Mouse (Mus musculus): Measurements from ENCODE around the gene Gnat2. TPM values are rescaled to one million over a fixed set of nuclear protein-coding genes. Genes with fewer than 3 reads are reported as not detected.

Gnat2 gene
- polyA plus RNA-seq, 1 experiment from 2014 or later, result 1.9 TPM

DNA sequence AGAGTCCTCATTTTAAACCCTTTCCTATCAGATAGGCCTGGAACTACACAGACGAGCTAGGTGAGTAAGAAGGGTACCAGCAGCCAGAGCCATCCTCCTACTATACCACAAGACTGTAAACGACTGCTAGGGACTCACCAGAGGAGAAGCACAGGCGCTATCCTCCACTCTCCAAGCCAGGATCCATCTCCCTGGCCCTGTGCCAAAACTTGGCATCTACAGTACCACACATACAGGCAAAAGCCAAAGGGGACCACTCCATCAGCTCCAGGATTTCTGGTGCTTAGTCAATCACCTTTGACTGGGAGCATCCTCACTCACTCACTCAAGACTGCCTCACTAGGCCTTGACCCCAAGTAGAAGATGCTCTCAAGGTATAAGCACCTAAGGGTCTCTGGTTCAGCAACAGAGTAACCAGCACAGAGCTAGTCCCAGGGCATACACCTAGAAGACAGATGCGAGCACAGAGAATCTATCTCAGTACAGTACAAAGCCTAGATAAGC, 8.6 kb upstream of the Gnat2 start:
- Histone ChIP-seq H3K4me1 (ENCODE audit: insufficient read depth, low read length) (peaks cover 40% of the 10 kb centered on the region), H3K27me3 (ENCODE audit: insufficient read depth, low read length) (no peaks in the 10 kb centered on the region), H3K4me2 (replicated peaks; ENCODE audit: low read depth, low read length) (peak overlapping the region; percentile 98), H3K27ac (ENCODE audit: low read length) (no peak overlapping the region), H3K36me3 (ENCODE audit: insufficient read depth, low read length) (peaks cover 16% of the 10 kb centered on the region), H3K9ac (replicated peaks; ENCODE audit: low read length) (peak overlapping the region; percentile 83; the same call in 1 of the 2 replicates), H3K4me3 (ENCODE audit: low read length) (peak overlapping the region; percentile 75; the same call in 1 of the 2 replicates), H3K9me3 (ENCODE audit: low read length) (no peaks in the 10 kb centered on the region)
- 85% methylated on average over 4 of the region's 4 CpGs for WGBS
- ATAC-seq (ENCODE audit: low FRiP score, low TSS enrichment), result no peak

DNA sequence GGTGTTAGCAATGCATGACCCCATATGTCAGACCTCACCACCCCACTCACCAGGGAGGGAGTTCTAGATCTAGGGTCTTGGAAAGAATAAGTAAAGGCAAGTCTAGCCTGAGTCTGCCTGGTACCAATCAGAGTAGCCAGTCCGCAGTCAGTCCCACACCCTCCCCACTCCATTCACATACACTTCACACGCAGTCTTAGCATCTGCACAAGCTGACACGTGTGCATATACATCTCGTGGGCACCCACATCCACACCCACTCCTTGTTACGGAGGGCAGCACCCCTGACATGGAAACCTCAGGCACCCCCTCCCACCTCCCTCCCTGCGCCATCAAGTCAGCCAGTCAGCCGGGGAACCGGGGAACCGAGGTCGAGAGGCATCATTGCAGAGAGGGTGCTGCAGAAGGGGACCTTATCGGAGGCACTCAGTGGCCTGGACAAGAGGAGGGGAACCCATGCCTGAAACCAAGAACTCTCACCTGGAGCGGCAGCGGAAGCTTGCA, 7.8 kb upstream of the Gnat2 start:
- peaks cover 44% of the 10 kb centered on the region for H3K4me1 ChIP-seq (ENCODE audit: insufficient read depth, low read length)

DNA sequence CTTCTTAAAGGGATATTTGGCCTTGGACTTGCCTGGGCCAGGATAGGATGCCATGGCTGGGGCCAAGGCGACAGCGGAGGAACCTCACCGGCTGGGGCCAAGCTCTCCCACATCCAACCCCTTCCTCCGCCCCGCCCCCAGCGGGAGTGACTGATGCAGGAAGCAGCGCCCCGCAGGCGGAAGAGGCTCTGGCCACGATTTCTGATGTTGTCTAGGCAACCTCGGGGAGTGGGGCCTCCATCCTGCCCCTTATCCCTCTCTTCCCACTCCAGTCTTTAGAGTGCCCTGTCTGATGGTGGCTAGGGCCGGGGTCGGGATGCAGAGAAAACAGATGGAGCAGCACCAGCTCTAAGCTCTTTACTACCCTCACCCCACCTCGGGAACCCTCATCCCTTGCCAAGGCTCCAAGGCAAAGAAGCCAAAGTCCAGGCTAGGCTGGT, 7.3 kb upstream of the Gnat2 start:
- H3K27me3 ChIP-seq (ENCODE audit: insufficient read depth, low read length), result no peaks in the 10 kb centered on the region
- peaks cover 44% of the 10 kb centered on the region for H3K4me1 ChIP-seq (ENCODE audit: insufficient read depth, low read length)
- H3K27ac ChIP-seq (ENCODE audit: low read length), result peak overlapping the region; percentile 98
- peak overlapping the region; percentile 75 for H3K4me3 ChIP-seq (ENCODE audit: low read length)
- H3K9me3 ChIP-seq (ENCODE audit: low read length), result no peaks in the 10 kb centered on the region
- peak overlapping the region; percentile 83 for H3K9ac ChIP-seq (replicated peaks; ENCODE audit: low read length)
- peak; percentile 83 for ATAC-seq (ENCODE audit: low FRiP score, low TSS enrichment)
- WGBS, result under 1% methylated on average over 14 of the region's 14 CpGs
- H3K4me2 ChIP-seq (replicated peaks; ENCODE audit: low read depth, low read length), result peak overlapping the region; percentile 98
- H3K36me3 ChIP-seq (ENCODE audit: insufficient read depth, low read length), result peaks cover 3% of the 10 kb centered on the region; the same call in 1 of the 2 replicates

More for the DNA sequence above, 7.8 kb upstream of the Gnat2 start:
- peak; percentile 35 for ATAC-seq (ENCODE audit: low FRiP score, low TSS enrichment)
- Histone ChIP-seq H3K4me2 (replicated peaks; ENCODE audit: low read depth, low read length) (peak overlapping the region; percentile 98), H3K4me3 (ENCODE audit: low read length) (peak overlapping the region; percentile 75), H3K9ac (replicated peaks; ENCODE audit: low read length) (peak overlapping the region; percentile 83), H3K27me3 (ENCODE audit: insufficient read depth, low read length) (no peaks in the 10 kb centered on the region), H3K36me3 (ENCODE audit: insufficient read depth, low read length) (peaks cover 8% of the 10 kb centered on the region), H3K9me3 (ENCODE audit: low read length) (no peaks in the 10 kb centered on the region), H3K27ac (ENCODE audit: low read length) (peak overlapping the region; percentile 98)
- WGBS, result 8% methylated on average over 13 of the region's 13 CpGs

DNA sequence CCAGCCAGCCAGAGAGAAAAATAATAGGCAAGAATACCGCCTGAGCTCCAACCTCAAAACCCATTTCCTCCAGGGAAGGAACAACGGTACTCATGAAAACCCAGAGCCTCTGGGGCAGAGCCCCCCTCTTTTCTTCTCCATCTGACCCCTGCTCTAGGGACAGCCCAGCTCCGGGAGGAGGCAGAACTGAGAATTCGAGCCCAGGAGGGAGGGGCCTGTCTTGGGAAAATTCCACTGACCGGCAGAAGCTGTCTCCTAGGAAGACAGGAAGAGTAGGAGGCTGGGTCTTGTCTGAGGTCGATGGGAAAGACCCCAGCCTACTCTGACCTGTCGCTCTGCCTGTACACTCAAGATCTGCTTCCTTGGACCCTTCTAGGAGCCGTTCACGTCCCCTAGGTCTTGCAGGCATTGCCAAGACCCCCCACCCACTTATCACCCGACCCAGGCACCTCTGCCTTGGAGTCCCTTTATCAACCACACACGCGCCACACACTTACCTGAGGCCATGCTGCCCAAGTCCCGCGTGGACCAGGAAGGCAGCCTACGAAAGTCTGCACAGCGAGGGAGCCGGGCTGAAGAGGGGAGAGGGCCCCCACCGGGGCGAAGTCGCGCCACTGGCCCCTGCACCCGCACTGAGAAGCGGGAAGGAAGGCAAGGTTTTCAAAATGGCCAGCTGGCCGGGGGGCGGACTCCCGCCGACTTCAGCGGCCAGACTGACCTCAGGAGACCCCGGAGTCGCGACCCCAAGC, 6.7 kb upstream of the Gnat2 start:
- peaks cover 44% of the 10 kb centered on the region for H3K4me1 ChIP-seq (ENCODE audit: insufficient read depth, low read length)
- peak; percentile 84 for ATAC-seq (ENCODE audit: low FRiP score, low TSS enrichment)
- H3K27me3 ChIP-seq (ENCODE audit: insufficient read depth, low read length), result no peaks in the 10 kb centered on the region
- H3K9me3 ChIP-seq (ENCODE audit: low read length), result no peaks in the 10 kb centered on the region
- H3K4me2 ChIP-seq (replicated peaks; ENCODE audit: low read depth, low read length), result peak overlapping the region; percentile 98
- H3K36me3 ChIP-seq (ENCODE audit: insufficient read depth, low read length), result no peaks in the 10 kb centered on the region
- H3K9ac ChIP-seq (replicated peaks; ENCODE audit: low read length), result peak overlapping the region; percentile 83
- H3K4me3 ChIP-seq (ENCODE audit: low read length), result peak overlapping the region; percentile 75
- under 1% methylated on average over 31 of the region's 31 CpGs for WGBS
- H3K27ac ChIP-seq (ENCODE audit: low read length), result peak overlapping the region; percentile 98

DNA sequence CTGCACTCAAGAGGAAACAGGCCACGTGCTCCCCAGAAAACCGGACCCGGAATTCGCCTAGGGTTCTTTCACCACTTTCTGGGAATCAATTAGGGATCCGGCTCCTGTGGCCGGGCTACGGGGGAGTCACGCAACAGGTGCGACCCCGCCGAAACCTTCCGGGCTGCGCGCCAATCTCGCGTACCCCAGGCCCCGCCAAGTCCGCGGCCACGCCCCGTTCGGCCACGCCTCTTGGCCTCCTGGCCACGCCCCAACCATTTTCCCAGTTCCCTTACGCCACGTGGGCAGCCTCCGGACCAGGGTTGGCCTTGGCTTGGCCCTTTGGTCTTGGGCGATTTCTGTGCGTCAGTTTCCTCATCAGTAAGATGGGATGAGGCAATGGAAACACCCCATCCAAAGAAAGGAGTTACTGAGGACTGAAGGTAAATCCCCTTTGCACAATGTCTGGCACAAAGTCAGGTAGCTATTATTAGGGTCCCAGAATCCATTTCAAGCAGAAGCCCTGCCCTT, 6.1 kb upstream of the Gnat2 start, which contains the start of gene Ampd2:
Gene Ampd2, minus strand, starts transcription at position 182 of the 510 bp plus-strand sequence.
- Histone ChIP-seq H3K4me3 (ENCODE audit: low read length) (peak within 1 kb of the TSS; percentile 75), H3K4me1 (ENCODE audit: insufficient read depth, low read length) (peaks cover 42% of the 10 kb centered on the region), H3K36me3 (ENCODE audit: insufficient read depth, low read length) (no peaks in the 10 kb centered on the region), H3K9me3 (ENCODE audit: low read length) (no peaks in the 10 kb centered on the region), H3K27me3 (ENCODE audit: insufficient read depth, low read length) (no peaks in the 10 kb centered on the region), H3K9ac (replicated peaks; ENCODE audit: low read length) (peak within 1 kb of the TSS; percentile 83), H3K4me2 (replicated peaks; ENCODE audit: low read depth, low read length) (peak within 1 kb of the TSS; percentile 98), H3K27ac (ENCODE audit: low read length) (peak within 1 kb of the TSS; percentile 98)
- under 1% methylated on average over 29 of the region's 29 CpGs for WGBS
- ATAC-seq (ENCODE audit: low FRiP score, low TSS enrichment), result peak; percentile 42; the same call in 1 of the 2 replicates

DNA sequence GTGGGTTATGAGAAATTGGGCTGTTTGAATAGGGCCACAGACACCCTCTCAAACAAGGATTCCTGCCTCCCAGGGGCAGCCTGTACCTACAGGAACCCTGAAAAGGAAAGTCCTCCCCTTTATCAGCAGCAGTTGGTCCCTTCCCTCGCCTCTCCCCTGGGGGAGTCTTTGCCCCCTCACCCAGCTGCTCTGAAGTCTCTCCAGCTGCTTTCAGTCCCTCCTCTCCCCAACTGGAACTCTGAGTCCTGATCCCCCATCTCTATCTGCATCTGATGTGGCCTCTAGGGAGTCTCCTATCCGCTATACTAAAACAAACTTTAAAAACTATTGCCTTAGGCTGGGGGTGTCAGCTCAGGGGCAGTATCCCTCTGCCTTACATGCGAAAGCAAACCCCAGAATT, 5.3 kb upstream of the Gnat2 start:
- peak overlapping the region; percentile 98; the same call in 1 of the 2 replicates for H3K4me2 ChIP-seq (replicated peaks; ENCODE audit: low read depth, low read length)
- no peak overlapping the region for H3K4me3 ChIP-seq (ENCODE audit: low read length)
- 77% methylated on average over 3 of the region's 3 CpGs for WGBS

DNA sequence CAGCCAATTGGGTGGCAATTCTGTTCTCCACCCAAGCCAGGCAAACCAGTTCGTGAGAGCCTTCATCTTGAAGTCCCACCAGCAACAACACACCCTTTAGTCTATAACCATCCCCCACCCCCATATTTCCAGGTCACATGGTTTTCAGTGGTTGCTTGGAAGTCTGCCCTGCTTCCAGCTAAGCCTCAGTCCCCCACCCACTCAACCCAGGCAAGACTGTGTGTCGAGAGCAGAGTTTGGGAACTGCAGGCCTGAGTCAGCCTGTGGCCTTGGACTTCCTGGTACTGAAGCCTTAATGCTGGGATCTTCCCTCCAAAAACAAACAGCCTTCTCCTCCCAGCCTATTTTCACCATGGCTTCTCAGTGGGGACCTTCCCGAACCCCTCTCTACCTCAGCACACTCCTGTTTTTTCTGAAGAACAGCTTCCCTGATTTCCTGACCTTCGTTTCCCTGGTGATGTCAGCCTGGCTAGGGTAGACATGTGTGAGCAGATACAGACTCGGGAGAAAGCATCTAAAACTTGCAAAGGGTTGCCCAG, 3.7 kb upstream of the Gnat2 start:
- H3K9me3 ChIP-seq (ENCODE audit: low read length), result no peaks in the 10 kb centered on the region
- peaks cover 21% of the 10 kb centered on the region for H3K4me1 ChIP-seq (ENCODE audit: insufficient read depth, low read length)
- H3K4me2 ChIP-seq (replicated peaks; ENCODE audit: low read depth, low read length), result no peak overlapping the region
- H3K36me3 ChIP-seq (ENCODE audit: insufficient read depth, low read length), result no peaks in the 10 kb centered on the region
- no peaks in the 10 kb centered on the region for H3K27me3 ChIP-seq (ENCODE audit: insufficient read depth, low read length)
- WGBS, result 37% methylated on average over 5 of the region's 5 CpGs
- no peak overlapping the region for H3K9ac ChIP-seq (replicated peaks; ENCODE audit: low read length)
- no peak for ATAC-seq (ENCODE audit: low FRiP score, low TSS enrichment)
- H3K27ac ChIP-seq (ENCODE audit: low read length), result no peak overlapping the region
- no peak overlapping the region for H3K4me3 ChIP-seq (ENCODE audit: low read length)

More for the DNA sequence above, 5.3 kb upstream of the Gnat2 start:
- Histone ChIP-seq H3K9me3 (ENCODE audit: low read length) (no peaks in the 10 kb centered on the region), H3K9ac (replicated peaks; ENCODE audit: low read length) (no peak overlapping the region), H3K27ac (ENCODE audit: low read length) (no peak overlapping the region; the same call in 1 of the 2 replicates), H3K4me1 (ENCODE audit: insufficient read depth, low read length) (peaks cover 34% of the 10 kb centered on the region), H3K27me3 (ENCODE audit: insufficient read depth, low read length) (no peaks in the 10 kb centered on the region), H3K36me3 (ENCODE audit: insufficient read depth, low read length) (no peaks in the 10 kb centered on the region)
- no peak for ATAC-seq (ENCODE audit: low FRiP score, low TSS enrichment)

DNA sequence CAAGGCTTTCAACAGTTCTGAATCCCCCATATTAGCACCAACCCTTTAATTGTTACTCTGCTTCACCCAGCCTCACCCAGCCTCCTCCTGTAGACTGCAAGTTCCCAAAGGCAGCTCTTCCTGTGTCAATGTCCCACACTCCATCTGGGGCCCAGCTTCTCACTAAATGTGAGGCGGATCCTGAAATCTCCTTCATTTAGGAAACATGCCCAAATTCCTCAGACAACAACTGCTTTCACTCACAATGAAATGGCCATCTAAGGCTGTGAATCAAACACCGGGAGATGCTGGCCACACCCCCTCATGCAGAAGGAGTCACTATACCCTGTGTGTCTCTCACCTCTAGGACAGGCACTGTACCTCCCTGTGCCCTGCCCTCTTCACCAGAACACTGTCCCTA, 2.7 kb upstream of the Gnat2 start:
- WGBS, result 27% methylated on average over 2 of the region's 2 CpGs
- Histone ChIP-seq H3K4me1 (ENCODE audit: insufficient read depth, low read length) (peaks cover 11% of the 10 kb centered on the region), H3K9me3 (ENCODE audit: low read length) (no peaks in the 10 kb centered on the region), H3K4me2 (replicated peaks; ENCODE audit: low read depth, low read length) (no peak overlapping the region), H3K4me3 (ENCODE audit: low read length) (no peak overlapping the region), H3K36me3 (ENCODE audit: insufficient read depth, low read length) (no peaks in the 10 kb centered on the region), H3K27ac (ENCODE audit: low read length) (no peak overlapping the region), H3K9ac (replicated peaks; ENCODE audit: low read length) (no peak overlapping the region), H3K27me3 (ENCODE audit: insufficient read depth, low read length) (no peaks in the 10 kb centered on the region)
- no peak for ATAC-seq (ENCODE audit: low FRiP score, low TSS enrichment)

DNA sequence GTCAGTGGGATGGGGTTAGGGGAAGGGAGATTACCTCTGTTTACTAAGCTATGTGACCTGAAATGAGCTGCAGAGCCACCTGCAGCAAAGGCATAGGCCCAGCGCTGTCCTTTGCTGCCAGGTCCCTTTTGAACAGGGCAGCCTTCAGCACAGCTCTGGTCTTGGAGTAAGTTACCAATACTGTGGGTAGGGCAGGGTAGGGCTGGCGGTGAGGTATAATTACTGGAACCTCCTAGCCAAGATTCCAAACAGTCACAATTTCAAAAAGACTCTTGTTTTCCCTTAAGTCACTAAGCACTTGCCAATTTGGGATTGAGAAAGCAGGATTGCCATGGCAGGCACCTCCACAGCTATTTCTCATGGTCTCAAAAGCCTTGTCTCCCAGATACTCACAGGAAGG, 2.0 kb upstream of the Gnat2 start:
- Histone ChIP-seq H3K9ac (replicated peaks; ENCODE audit: low read length) (no peak overlapping the region), H3K36me3 (ENCODE audit: insufficient read depth, low read length) (no peaks in the 10 kb centered on the region), H3K4me1 (ENCODE audit: insufficient read depth, low read length) (peaks cover 11% of the 10 kb centered on the region; the same call in 1 of the 2 replicates), H3K27me3 (ENCODE audit: insufficient read depth, low read length) (no peaks in the 10 kb centered on the region), H3K4me2 (replicated peaks; ENCODE audit: low read depth, low read length) (no peak overlapping the region), H3K9me3 (ENCODE audit: low read length) (no peaks in the 10 kb centered on the region), H3K27ac (ENCODE audit: low read length) (no peak overlapping the region), H3K4me3 (ENCODE audit: low read length) (no peak overlapping the region)
- ATAC-seq (ENCODE audit: low FRiP score, low TSS enrichment), result no peak
- WGBS, result 74% methylated on average over 2 of the region's 2 CpGs

Data from kidney, embryonic 16.5 days (tissue).